Mouse (Mus musculus): ENCODE results near the gene B3gat2.

Gene B3gat2

GRCm38 (mm10) chr1:23834819-23835218 lies 73.3 kb downstream of the B3gat2 start:
- DNase-seq (ENCODE audit: low spot score) = no peak

- no peak for DNase-seq (ENCODE audit: low spot score)
Observed at GRCm38 (mm10) chr1:23836630-23837029, 75.1 kb downstream of the B3gat2 start.

GRCm38 (mm10) chr1:23840924-23841323 lies 79.4 kb downstream of the B3gat2 start:
- no peak for DNase-seq (ENCODE audit: low spot score)

GRCm38 (mm10) chr1:23842629-23843028 lies 81.1 kb downstream of the B3gat2 start:
- DNase-seq (ENCODE audit: low spot score) = no peak

- DNase-seq (ENCODE audit: low spot score) = no peak
Observed at GRCm38 (mm10) chr1:23843790-23844189, 82.2 kb downstream of the B3gat2 start.

GRCm38 (mm10) chr1:23845007-23845406 lies 83.5 kb downstream of the B3gat2 start:
- no peak for DNase-seq (ENCODE audit: low spot score)

- DNase-seq (ENCODE audit: low spot score) = no peak
Observed at GRCm38 (mm10) chr1:23846044-23846680, 84.6 kb downstream of the B3gat2 start.

- DNase-seq (ENCODE audit: low spot score) = no peak
Observed at GRCm38 (mm10) chr1:23855623-23856022, 94.1 kb downstream of the B3gat2 start.

- DNase-seq (ENCODE audit: low spot score) = no peak
Observed at GRCm38 (mm10) chr1:23860944-23861343, 99.4 kb downstream of the B3gat2 start.

GRCm38 (mm10) chr1:23865566-23865965 lies 104.0 kb downstream of the B3gat2 start:
- DNase-seq (ENCODE audit: low spot score) = no peak

- DNase-seq (ENCODE audit: low spot score) = no peak
Observed at GRCm38 (mm10) chr1:23867350-23867862, 105.9 kb downstream of the B3gat2 start.

- no peak for DNase-seq (ENCODE audit: low spot score)
Observed at GRCm38 (mm10) chr1:23872194-23872593, 110.6 kb downstream of the B3gat2 start.

GRCm38 (mm10) chr1:23882681-23883080 lies 121.1 kb downstream of the B3gat2 start:
- no peak for DNase-seq (ENCODE audit: low spot score)

- DNase-seq (ENCODE audit: low spot score) = no peak
Observed at GRCm38 (mm10) chr1:23884087-23884668, 122.6 kb downstream of the B3gat2 start.

GRCm38 (mm10) chr1:23884914-23885313 lies 123.4 kb downstream of the B3gat2 start:
- DNase-seq (ENCODE audit: low spot score) = no peak

GRCm38 (mm10) chr1:23892072-23892471 lies 130.5 kb downstream of the B3gat2 start:
- DNase-seq (ENCODE audit: low spot score) = no peak
